Mouse (Mus musculus) erythroblast, embryonic 14.5 days (primary cell): ENCODE data around the gene Acox1.

Experiments
- GATA1 ChIP-seq: IDR thresholded peaks from 2 replicates; pipeline ENCODE4 v1.6.1; 2012; ENCODE audit warnings: low read length, inconsistent platforms, mixed read lengths
- TAL1 ChIP-seq: IDR thresholded peaks from 3 replicates; pipeline ENCODE4 v1.6.1; 2012; ENCODE audit warnings: low read length, inconsistent platforms, mixed read lengths

DNA sequence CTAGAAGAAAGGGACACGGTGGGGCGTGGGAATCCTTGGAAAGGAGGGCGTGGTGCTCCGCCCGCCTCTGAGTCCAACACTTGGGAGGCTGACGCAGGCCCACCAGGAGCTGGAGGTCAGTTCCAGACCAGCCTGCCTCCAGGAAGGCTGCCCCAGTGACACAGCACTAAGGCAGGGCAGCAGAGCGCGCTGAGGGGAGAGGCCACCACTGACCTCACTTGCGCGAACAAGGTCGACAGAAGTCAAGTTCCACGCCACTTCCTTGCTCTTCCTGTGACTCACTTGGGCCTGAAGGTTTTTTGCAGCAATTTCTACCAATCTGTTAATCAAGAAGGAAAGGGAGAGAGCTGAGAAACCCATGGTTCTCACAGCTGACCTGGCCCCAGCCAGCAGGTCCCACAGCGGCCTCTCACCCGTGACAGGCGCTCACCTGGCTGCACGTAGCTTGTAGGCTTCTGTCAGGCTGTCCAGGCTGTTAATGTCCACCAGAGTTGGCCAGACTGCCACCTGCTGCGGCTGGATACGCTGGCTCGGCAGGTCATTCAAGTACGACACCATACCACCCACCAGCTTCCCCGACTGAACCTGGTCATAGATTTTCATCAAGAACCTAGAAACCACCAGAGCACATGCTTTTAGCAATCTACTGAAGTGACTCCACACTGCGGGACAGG is 23.9 kb downstream of the Acox1 start:
- TF ChIP-seq GATA1 (no peak), TAL1 (no peak)
